Mouse (Mus musculus): ENCODE results near the gene Sbno1.

GRCm38 (mm10) chr5:124464905-124465304 lies 39.1 kb upstream of the Sbno1 start:
- no peak for TF ChIP-seq CTCF (IDR thresholded peaks at IDR 0.05; ENCODE audit: borderline replicate concordance, insufficient read depth, low read depth, low read length)
- TF ChIP-seq POLR2A (IDR thresholded peaks at IDR 0.05; ENCODE audit: borderline replicate concordance, insufficient read depth, low read length), result no peak

Data from cerebellum, adult 2 months (tissue).